Mouse (Mus musculus) embryonic facial prominence, embryonic 11.5 days (tissue): Measurements from ENCODE around the gene Pip4k2a. TPM values are rescaled to one million over a fixed set of nuclear protein-coding genes. Genes with fewer than 3 reads are reported as not detected.

Source experiments
- ATAC-seq: fragments of 200-750 bp; cut with Nextera tagmentation; replicated peaks from 2 replicates; pipeline ENCODE4 v1.8.0; 2017; ENCODE audit warnings: low read depth; ENCODE audit not compliant: insufficient number of reproducible peaks, low FRiP score, low TSS enrichment
- DNase-seq: peaks from one replicate; pipeline ENCODE4 v3.0.0-alpha.2; 2015; ENCODE audit warnings: low spot score
- H3K27ac ChIP-seq: fragments of 300-500 bp; sonication (generic); replicated peaks from 2 replicates; pipeline ENCODE4 v1.5.1; 2014; ENCODE audit warnings: mild to moderate bottlenecking, low read depth, low read length, control low read depth
- H3K27me3 ChIP-seq: fragments of 300-500 bp; sonication (generic); 2 replicates; pipeline ENCODE4 v1.6.1; 2014; ENCODE audit warnings: mild to moderate bottlenecking, low read length, moderate library complexity, mixed read lengths; ENCODE audit not compliant: control insufficient read depth, insufficient read depth
- H3K36me3 ChIP-seq: fragments of 300-500 bp; sonication (generic); replicated peaks from 2 replicates; pipeline ENCODE4 v1.6.1; 2014; ENCODE audit warnings: low read depth, mild to moderate bottlenecking, low read length, moderate library complexity, mixed read lengths; ENCODE audit not compliant: control insufficient read depth, insufficient read depth
- H3K4me1 ChIP-seq: fragments of 300-500 bp; sonication (generic); 2 replicates; pipeline ENCODE4 v1.6.1; 2014; ENCODE audit warnings: low read length, mixed read lengths; ENCODE audit not compliant: control insufficient read depth, insufficient read depth
- H3K4me2 ChIP-seq: fragments of 300-500 bp; sonication (generic); 2 replicates; pipeline ENCODE4 v1.6.1; 2014; ENCODE audit warnings: low read depth, mild to moderate bottlenecking, control low read depth, low read length, moderate library complexity
- H3K4me3 ChIP-seq: fragments of 300-500 bp; sonication (generic); 2 replicates; pipeline ENCODE4 v1.5.1; 2014; ENCODE audit warnings: low read depth, low read length, control low read depth
- H3K9ac ChIP-seq: fragments of 300-500 bp; sonication (generic); replicated peaks from 2 replicates; pipeline ENCODE4 v1.6.1; 2014; ENCODE audit warnings: mild to moderate bottlenecking, control low read depth, low read length
- H3K9me3 ChIP-seq: fragments of 300-500 bp; sonication (generic); replicated peaks from 2 replicates; pipeline ENCODE4 v1.6.1; 2016; ENCODE audit warnings: mild to moderate bottlenecking, low read length, inconsistent platforms, mixed read lengths; ENCODE audit not compliant: control insufficient read depth
- WGBS: fragments of 180-500 bp; shearing (Covaris S2); extraction: QIAGEN DNeasy Blood & Tissue Kit; methylation state at CpG from one replicate; pipeline ENCODE4 v1.1.7; 2014; 5-methylcytosine and 5-hydroxymethylcytosine counted together
- polyA plus RNA-seq: library from polyadenylated mRNA; unstranded; fragments of >200 nt; fragmentation: Nextera tagmentation; extraction: Ambion mirVana; gene quantifications from 2 replicates; pipeline ENCODE4 v1.2.1, GENCODE M21; 2014

The Pip4k2a gene
- polyA plus RNA-seq, 1 experiment from 2014 or later, result 9.7 TPM

DNA sequence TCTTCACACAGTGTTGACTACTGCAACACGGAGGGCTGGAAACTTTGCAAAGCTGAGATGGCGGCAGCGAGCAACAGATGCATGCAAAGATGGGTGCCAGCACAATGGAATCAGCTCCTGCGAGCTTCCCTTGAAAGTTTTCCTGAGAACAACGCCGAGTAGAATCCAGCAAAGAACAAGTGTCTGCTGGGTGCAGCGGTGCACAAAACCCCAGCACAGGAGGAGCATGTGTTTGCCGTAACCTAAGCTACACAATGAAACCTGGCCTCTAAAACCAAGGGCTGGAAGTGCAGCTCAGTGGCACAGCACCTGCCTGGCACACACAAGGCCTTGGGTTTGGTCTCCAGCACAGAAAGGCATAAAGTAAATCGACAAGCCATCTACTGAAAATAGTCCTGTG, 39.9 kb downstream of the Pip4k2a start:
- H3K27ac ChIP-seq, result no peak overlapping the region
- no peaks in the 10 kb centered on the region for H3K4me1 ChIP-seq
- no peaks in the 10 kb centered on the region for H3K9me3 ChIP-seq
- H3K36me3 ChIP-seq, result no peaks in the 10 kb centered on the region
- H3K9ac ChIP-seq, result no peak overlapping the region
- no peak overlapping the region for H3K4me3 ChIP-seq
- no peaks in the 10 kb centered on the region for H3K27me3 ChIP-seq
- ATAC-seq (no peak), DNase-seq (no peak)
- H3K4me2 ChIP-seq, result no peak overlapping the region
- WGBS, result 83% methylated on average over 9 of the region's 9 CpGs

DNA sequence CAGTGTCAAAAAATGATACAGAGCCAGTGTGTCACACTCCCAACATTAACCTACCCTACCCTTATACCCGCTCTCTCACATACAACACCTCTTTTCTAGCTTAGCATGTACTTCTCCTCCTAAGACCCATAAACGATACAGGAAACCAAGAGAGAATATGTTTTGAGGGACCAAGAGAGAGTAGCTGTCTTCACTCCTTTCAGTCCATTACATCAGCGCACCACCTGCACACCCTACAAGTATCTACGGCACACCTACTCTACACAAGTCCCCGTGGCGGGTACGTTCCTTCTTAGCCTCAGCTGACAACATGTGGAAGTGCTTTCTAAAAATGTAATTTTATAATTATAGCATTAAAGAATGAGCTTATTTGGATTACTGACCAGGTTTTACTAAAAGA, 40.5 kb downstream of the Pip4k2a start:
- H3K9me3 ChIP-seq, result no peaks in the 10 kb centered on the region
- 77% methylated on average over 7 of the region's 7 CpGs for WGBS
- ATAC-seq (no peak), DNase-seq (no peak)
- H3K9ac ChIP-seq, result no peak overlapping the region
- H3K4me3 ChIP-seq, result no peak overlapping the region
- no peaks in the 10 kb centered on the region for H3K27me3 ChIP-seq
- no peaks in the 10 kb centered on the region for H3K4me1 ChIP-seq
- no peak overlapping the region for H3K4me2 ChIP-seq
- H3K36me3 ChIP-seq, result no peaks in the 10 kb centered on the region
- H3K27ac ChIP-seq, result no peak overlapping the region

DNA sequence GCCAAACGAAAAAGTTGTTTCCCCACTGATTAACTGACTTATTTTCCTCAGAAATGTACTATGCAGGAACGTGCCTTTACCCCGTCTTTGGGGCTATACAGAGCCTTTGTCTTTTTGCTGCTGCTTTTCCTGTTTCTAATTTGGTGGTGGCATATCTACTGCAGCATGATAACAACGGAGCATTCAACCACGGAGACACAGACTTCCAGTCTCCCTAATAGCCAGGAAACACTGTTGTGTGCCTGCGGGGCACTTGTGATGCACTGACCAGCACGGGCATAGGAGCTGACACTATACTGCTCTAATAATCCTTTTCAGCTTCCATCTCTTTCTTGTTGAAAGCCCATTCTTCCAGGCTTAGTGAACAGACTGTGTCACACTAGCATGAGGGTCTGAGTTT, 41.0 kb downstream of the Pip4k2a start:
- Histone ChIP-seq H3K9me3 (no peaks in the 10 kb centered on the region), H3K4me1 (no peaks in the 10 kb centered on the region), H3K4me2 (no peak overlapping the region), H3K4me3 (no peak overlapping the region), H3K36me3 (no peaks in the 10 kb centered on the region), H3K27ac (no peak overlapping the region), H3K9ac (no peak overlapping the region), H3K27me3 (no peaks in the 10 kb centered on the region)
- ATAC-seq, result no peak
- 29% methylated on average over 7 of the region's 7 CpGs for WGBS
- DNase-seq, result no peak

DNA sequence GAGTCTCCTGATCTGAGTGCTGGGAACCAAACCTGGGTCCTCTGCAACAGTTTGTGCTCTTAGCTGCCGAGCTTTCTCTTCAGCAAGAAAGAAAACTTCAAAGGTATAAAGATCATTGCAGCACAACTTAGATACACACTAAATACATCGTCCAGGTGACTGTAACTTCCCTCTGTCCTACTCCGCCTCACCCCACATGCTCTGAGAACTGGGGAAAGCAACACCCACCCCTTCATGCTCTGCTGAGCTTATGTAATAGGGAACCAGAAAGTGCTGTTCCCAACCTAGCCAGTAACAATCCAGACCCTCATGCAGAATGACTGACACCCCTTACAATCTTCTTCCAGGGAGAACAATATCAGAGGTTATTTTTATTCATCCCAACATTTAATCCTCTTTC, 41.5 kb downstream of the Pip4k2a start:
- H3K9me3 ChIP-seq, result no peaks in the 10 kb centered on the region
- H3K36me3 ChIP-seq, result no peaks in the 10 kb centered on the region
- H3K27ac ChIP-seq, result no peak overlapping the region
- 78% methylated on average over 3 of the region's 3 CpGs for WGBS
- DNase-seq (no peak), ATAC-seq (no peak)
- no peaks in the 10 kb centered on the region for H3K4me1 ChIP-seq
- no peak overlapping the region for H3K9ac ChIP-seq
- H3K4me2 ChIP-seq, result no peak overlapping the region
- H3K27me3 ChIP-seq, result no peaks in the 10 kb centered on the region
- H3K4me3 ChIP-seq, result no peak overlapping the region

DNA sequence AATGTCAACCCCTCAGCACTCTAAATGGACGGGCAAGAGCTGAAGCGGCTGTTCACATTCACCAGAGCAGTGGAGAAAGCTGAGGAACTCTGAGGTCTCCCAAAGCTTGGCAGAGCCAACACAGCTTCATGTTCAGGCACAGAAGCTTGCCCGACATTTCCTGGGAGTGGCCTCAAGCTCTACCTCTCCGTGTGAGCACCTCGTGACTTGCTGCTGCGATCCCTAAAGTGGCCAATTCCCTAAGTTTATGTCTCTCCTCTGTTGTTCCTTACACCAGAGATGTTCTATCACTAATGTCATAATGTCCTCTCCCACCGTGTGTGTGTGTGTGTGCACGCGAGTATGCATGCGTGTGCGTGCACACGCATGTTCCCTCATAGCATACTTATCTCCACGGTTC, 42.3 kb downstream of the Pip4k2a start:
- Histone ChIP-seq H3K4me1 (no peaks in the 10 kb centered on the region), H3K9me3 (no peaks in the 10 kb centered on the region), H3K27ac (no peak overlapping the region), H3K27me3 (no peaks in the 10 kb centered on the region), H3K36me3 (no peaks in the 10 kb centered on the region), H3K4me3 (no peak overlapping the region), H3K9ac (no peak overlapping the region), H3K4me2 (no peak overlapping the region)
- ATAC-seq (no peak), DNase-seq (no peak)
- WGBS, result 85% methylated on average over 13 of the region's 13 CpGs

DNA sequence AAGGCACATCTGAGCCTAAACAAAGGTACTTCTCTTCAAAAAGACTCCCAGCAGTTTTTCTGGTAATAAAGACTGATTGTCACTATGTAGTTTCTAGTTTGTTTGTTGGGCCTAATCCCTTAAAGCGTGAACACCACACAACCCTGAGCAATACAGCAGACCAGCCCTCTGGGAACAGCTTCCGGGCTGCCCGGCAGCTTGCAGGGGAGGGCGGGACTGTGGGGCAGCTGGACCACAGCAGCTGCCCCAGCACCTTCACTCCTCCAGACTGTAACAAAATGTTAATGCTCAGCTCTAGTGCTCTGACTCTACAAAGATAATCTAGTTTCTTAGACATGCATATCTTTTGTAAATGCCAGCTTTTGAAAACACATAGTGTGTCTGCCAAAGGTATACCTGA, 42.9 kb downstream of the Pip4k2a start:
- Histone ChIP-seq H3K4me2 (no peak overlapping the region), H3K36me3 (no peaks in the 10 kb centered on the region), H3K27me3 (no peaks in the 10 kb centered on the region), H3K9ac (no peak overlapping the region), H3K4me1 (no peaks in the 10 kb centered on the region), H3K9me3 (no peaks in the 10 kb centered on the region), H3K4me3 (no peak overlapping the region), H3K27ac (no peak overlapping the region)
- WGBS, result 29% methylated on average over 4 of the region's 4 CpGs
- no peak for DNase-seq
- no peak for ATAC-seq

DNA sequence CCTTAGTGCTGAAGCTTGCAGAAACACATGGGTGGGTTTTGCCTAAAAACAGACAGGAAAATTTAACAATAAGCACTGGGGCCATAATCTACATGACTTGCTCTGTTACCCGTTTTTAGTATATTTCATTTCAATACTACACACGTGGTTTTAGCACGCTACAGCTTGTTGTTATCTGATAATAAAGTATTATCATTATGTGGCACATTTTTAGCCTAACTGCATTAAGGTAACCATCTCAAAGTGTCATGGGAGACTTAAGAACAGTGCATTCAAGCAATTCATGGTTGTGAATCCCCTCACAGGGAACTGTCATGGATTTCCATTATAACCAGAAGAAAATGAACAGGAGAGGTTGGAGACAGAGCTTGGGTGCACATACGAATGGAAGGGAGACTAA, 43.5 kb downstream of the Pip4k2a start:
- ATAC-seq, result no peak
- 85% methylated on average over 4 of the region's 4 CpGs for WGBS

DNA sequence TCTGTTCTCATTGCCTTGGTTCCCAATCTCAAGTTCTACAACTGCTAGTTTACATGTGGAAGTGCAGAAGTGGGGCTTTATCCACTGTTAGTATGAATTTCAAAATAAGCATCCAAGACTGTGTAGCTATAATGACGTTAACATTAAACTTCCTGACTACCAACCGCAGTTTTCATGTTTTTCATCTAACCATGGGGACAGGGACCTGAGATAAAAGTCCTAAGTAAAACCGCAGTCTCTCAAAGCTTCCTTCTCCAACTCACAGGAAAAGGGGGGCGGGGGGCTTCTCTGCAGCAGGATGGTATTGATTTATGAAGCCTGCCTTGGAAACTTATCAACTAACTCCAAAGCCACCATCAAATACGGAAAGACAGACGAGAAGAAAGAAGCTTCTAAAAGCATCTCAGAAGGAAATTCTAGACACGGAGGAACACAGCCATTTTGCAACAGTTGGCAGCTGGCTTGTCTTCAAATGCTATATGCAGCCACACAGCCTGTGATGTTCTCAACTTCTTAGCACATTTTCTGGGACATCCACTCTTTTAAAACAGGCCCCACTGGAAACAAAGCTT, 45.7 kb downstream of the Pip4k2a start:
- H3K27me3 ChIP-seq, result no peaks in the 10 kb centered on the region
- no peak overlapping the region for H3K27ac ChIP-seq
- H3K9ac ChIP-seq, result no peak overlapping the region
- H3K36me3 ChIP-seq, result no peaks in the 10 kb centered on the region
- DNase-seq (peak; percentile 33), ATAC-seq (no peak)
- no peaks in the 10 kb centered on the region for H3K9me3 ChIP-seq
- no peak overlapping the region for H3K4me3 ChIP-seq
- H3K4me2 ChIP-seq, result no peak overlapping the region
- WGBS, result 44% methylated on average over 7 of the region's 7 CpGs
- H3K4me1 ChIP-seq, result no peaks in the 10 kb centered on the region

More for the DNA sequence above, 43.5 kb downstream of the Pip4k2a start:
- Histone ChIP-seq H3K4me1 (no peaks in the 10 kb centered on the region), H3K36me3 (no peaks in the 10 kb centered on the region), H3K4me2 (no peak overlapping the region), H3K27ac (no peak overlapping the region), H3K4me3 (no peak overlapping the region), H3K9me3 (no peaks in the 10 kb centered on the region), H3K9ac (no peak overlapping the region), H3K27me3 (no peaks in the 10 kb centered on the region)
- DNase-seq, result no peak
